Mouse (Mus musculus) lung, adult 2 months (tissue): ENCODE measurements around the gene Casp7. TPM values are rescaled to one million over a fixed set of nuclear protein-coding genes. Genes with fewer than 3 reads are reported as not detected.
"Not testable (repeated sequence)": the region's sequence is repeated elsewhere in the genome, so short reads cannot be mapped to it uniquely, and the experiment has no call there.

Experiments
- DNase-seq: peaks from one replicate; pipeline ENCODE4 v3.0.0; 2022
- H3K4me1 ChIP-seq: fragments of 200-500 bp; 2 replicates; pipeline ENCODE4 v1.6.1; 2011; ENCODE audit warnings: low read length; ENCODE audit not compliant: control insufficient read depth, insufficient read depth
- H3K4me3 ChIP-seq: fragments of 200-500 bp; replicated peaks from 2 replicates; pipeline ENCODE3; 2011; ENCODE audit warnings: low read depth, mild to moderate bottlenecking, control low read depth, low read length; ENCODE audit errors: extremely low read depth
- CTCF ChIP-seq: fragments of 200-500 bp; IDR thresholded peaks from 2 replicates; pipeline ENCODE4 v1.5.1; 2011; ENCODE audit warnings: mild to moderate bottlenecking, low read length, control low read depth; ENCODE audit not compliant: insufficient read depth
- POLR2A ChIP-seq: fragments of 200-500 bp; IDR thresholded peaks from 2 replicates; pipeline ENCODE4 v1.6.1; 2011; ENCODE audit warnings: low read depth, mild to moderate bottlenecking, control low read depth, low read length, borderline replicate concordance; ENCODE audit errors: extremely low read depth
- WGBS: fragments of 180-500 bp; shearing (Covaris S2); methylation state at CpG from one replicate; pipeline ENCODE4 v1.1.7; 2018; 5-methylcytosine and 5-hydroxymethylcytosine counted together
- polyA plus RNA-seq: library from polyadenylated mRNA; depleted of rRNA; stranded (reverse); fragments of >200 nt; gene quantifications from 2 replicates; pipeline ENCODE4 v1.2.3, GENCODE M21; 2012

Gene Casp7
- polyA plus RNA-seq, 1 experiment, result 17.3 TPM

GRCm38 (mm10) chr19:56395183-56395935, 1.6 kb upstream of the Casp7 start:
- WGBS, result 85% methylated on average over 16 of the region's 16 CpGs
- DNase-seq, result no peak
- TF ChIP-seq POLR2A, result no peak
- no peak for TF ChIP-seq CTCF
- H3K4me1 ChIP-seq, result peaks cover 11% of the 10 kb centered on the region; the same call in 1 of the 2 replicates
- H3K4me3 ChIP-seq, result no peak overlapping the region

GRCm38 (mm10) chr19:56396227-56396626, 702 bp upstream of the Casp7 start:
- TF ChIP-seq CTCF, result no peak
- TF ChIP-seq POLR2A, result no peak
- DNase-seq, result no peak
- H3K4me3 ChIP-seq, result peak overlapping the region; percentile 77
- 38% methylated on average over 12 of the region's 12 CpGs for WGBS
- peaks cover 11% of the 10 kb centered on the region; the same call in 1 of the 2 replicates for H3K4me1 ChIP-seq

- 23% methylated on average over 11 of the region's 11 CpGs for WGBS
- DNase-seq, result no peak
- Histone ChIP-seq H3K4me1 (peaks cover 11% of the 10 kb centered on the region; the same call in 1 of the 2 replicates), H3K4me3 (peak overlapping the region; percentile 77)
- no peak for TF ChIP-seq POLR2A
- TF ChIP-seq CTCF, result no peak
Measured at GRCm38 (mm10) chr19:56397663-56398527, 966 bp downstream of the Casp7 start.

GRCm38 (mm10) chr19:56398528-56398795, 1.5 kb downstream of the Casp7 start:
- TF ChIP-seq CTCF, result no peak
- TF ChIP-seq POLR2A, result no peak
- no peak for DNase-seq
- peaks cover 11% of the 10 kb centered on the region; the same call in 1 of the 2 replicates for H3K4me1 ChIP-seq
- no peak overlapping the region for H3K4me3 ChIP-seq

- TF ChIP-seq POLR2A, result peak; percentile 16; the same call in 1 of the 2 replicates
- no peak for TF ChIP-seq CTCF
- 21% methylated on average over 14 of the region's 14 CpGs for WGBS
- DNase-seq, result peak; percentile 87
- Histone ChIP-seq H3K4me1 (peaks cover 11% of the 10 kb centered on the region; the same call in 1 of the 2 replicates), H3K4me3 (no peak overlapping the region)
Measured at GRCm38 (mm10) chr19:56400200-56400599, 3.3 kb downstream of the Casp7 start.

GRCm38 (mm10) chr19:56401864-56402263, 4.9 kb downstream of the Casp7 start:
- TF ChIP-seq POLR2A, result no peak
- TF ChIP-seq CTCF, result no peak
- 55% methylated on average over 6 of the region's 6 CpGs for WGBS
- no peak for DNase-seq
- H3K4me1 ChIP-seq, result peaks cover 8% of the 10 kb centered on the region; the same call in 1 of the 2 replicates
- H3K4me3 ChIP-seq, result no peak overlapping the region

GRCm38 (mm10) chr19:56405824-56406223, 8.9 kb downstream of the Casp7 start:
- WGBS, result 93% methylated on average over 4 of the region's 4 CpGs
- no peak for TF ChIP-seq CTCF
- no peak for TF ChIP-seq POLR2A
- Histone ChIP-seq H3K4me3 (no peak overlapping the region), H3K4me1 (no peaks in the 10 kb centered on the region)
- DNase-seq, result no peak

- WGBS, result 93% methylated on average over 7 of the region's 7 CpGs
- TF ChIP-seq CTCF (no peak), POLR2A (no peak)
- Histone ChIP-seq H3K4me3 (no peak overlapping the region), H3K4me1 (no peaks in the 10 kb centered on the region)
- no peak for DNase-seq
Measured at GRCm38 (mm10) chr19:56406581-56406980, 9.7 kb downstream of the Casp7 start.

GRCm38 (mm10) chr19:56409884-56410283, 13.0 kb downstream of the Casp7 start:
- DNase-seq, H3K4me3 ChIP-seq, H3K4me1 ChIP-seq: not testable (repeated sequence)
- 94% methylated on average over 4 of the region's 4 CpGs for WGBS

GRCm38 (mm10) chr19:56418404-56418803, 21.5 kb downstream of the Casp7 start:
- no peak for DNase-seq
- TF ChIP-seq CTCF (no peak), POLR2A (no peak)
- Histone ChIP-seq H3K4me3 (no peak overlapping the region), H3K4me1 (no peaks in the 10 kb centered on the region)
- 78% methylated on average over 4 of the region's 4 CpGs for WGBS
